Mouse (Mus musculus) heart, postnatal 0 days (tissue): ENCODE measurements around the gene Sinhcaf.

Experiments used
- CTCF ChIP-seq: IDR thresholded peaks from 2 replicates; pipeline ENCODE4 v1.5.1; 2016; ENCODE audit warnings: antibody characterized with exemption, control low read depth, low read depth
- EP300 ChIP-seq: IDR thresholded peaks from 2 replicates; pipeline ENCODE4 v1.6.1; 2016; ENCODE audit warnings: antibody characterized with exemption, low read depth

DNA sequence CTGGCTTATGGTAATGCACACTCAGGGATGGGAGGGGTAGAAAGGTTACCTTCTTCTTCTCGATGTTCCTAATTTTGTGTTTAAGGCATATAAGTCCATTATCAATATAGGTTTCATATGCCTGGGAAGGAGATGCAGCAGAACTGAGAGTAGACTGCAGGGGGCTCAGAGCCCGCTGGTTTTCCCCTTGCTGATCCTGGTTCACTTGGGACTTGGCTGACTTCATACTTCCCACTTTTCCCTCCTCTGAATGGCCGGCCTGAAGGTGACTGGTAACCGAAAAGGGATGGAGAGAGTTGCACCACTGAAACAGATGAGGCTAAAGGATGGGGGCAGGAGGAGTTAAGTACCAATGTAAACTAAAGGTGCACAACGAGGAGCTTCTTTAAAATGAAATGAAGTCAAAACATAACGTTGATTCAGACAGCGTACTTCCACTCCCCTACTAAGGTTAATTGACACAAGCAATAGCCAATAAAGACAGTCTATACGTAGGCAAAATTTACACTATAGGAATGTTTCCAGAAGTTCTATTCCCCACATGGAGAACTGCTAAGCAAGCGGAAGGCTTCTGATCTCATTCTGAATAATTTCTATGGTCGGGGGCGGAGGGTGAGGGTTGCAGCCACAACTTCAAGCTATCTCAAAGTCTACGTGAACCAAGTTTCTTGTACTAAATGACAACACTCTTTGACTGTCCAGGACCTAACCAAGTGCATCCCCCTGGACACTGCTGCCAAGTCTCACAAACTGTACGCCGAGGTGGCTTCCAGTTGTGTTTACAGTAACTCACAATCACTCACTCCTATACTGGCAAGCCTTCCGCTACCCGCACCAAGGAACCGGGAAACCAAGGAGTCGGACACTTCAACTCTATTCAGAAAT lies 51.1 kb downstream of the Sinhcaf start:
- TF ChIP-seq CTCF (no peak), EP300 (no peak)
